Mouse (Mus musculus) olfactory bulb, adult 2 months (tissue): ENCODE data around the gene Abcf3.

Experiments used
- CTCF ChIP-seq: fragments of 200-500 bp; IDR thresholded peaks from 2 replicates; pipeline ENCODE4 v1.5.1; 2012; ENCODE audit warnings: low read depth, mild to moderate bottlenecking, low read length, moderate library complexity; ENCODE audit not compliant: insufficient read depth
- POLR2A ChIP-seq: fragments of 200-500 bp; IDR thresholded peaks from 2 replicates; pipeline ENCODE4 v1.6.1; 2012; ENCODE audit warnings: mild to moderate bottlenecking, low read depth, low read length, moderate library complexity; ENCODE audit not compliant: insufficient read depth

DNA sequence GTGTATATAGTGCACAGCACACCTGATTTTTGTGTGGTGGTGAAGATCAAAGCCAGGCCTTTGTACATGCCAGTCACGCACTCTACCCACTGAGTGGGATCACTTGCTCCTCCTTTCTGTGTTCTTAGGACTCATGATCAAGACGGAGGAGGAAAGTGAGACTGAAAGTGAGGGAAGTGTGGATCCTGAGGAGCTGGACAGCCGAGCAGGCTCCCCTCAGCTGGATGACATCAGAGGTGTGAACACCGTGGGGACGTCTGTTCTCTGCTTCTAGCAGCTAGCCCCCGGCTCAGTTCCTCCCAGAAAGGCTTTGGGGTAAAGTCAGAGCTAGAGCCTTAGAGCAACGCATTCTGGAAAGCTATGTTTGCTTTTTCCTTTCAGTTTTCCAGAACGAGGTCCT lies 42.4 kb upstream of the Abcf3 start:
- TF ChIP-seq POLR2A (no peak), CTCF (no peak)
